Mouse (Mus musculus) forebrain, embryonic 14.5 days (tissue): ENCODE measurements at regions not wholly inside any gene's neighbourhood (a gene's known extent, or its start where the extent isn't known, plus 50 kb on each side); places are given as distances from the start of the nearest gene placed in this dataset.

Source experiments
- ATAC-seq: fragments of 200-750 bp; cut with Nextera tagmentation; 2 replicates; pipeline ENCODE4 v1.8.0; 2017; ENCODE audit warnings: mild to moderate bottlenecking, moderate library complexity
- DNase-seq: peaks from one replicate; pipeline ENCODE4 v3.0.0-alpha.2; 2015; ENCODE audit warnings: low spot score
- H3K27ac ChIP-seq: fragments of 300-500 bp; sonication (generic); 2 replicates; pipeline ENCODE4 v1.5.1; 2014; ENCODE audit warnings: low read depth, mild to moderate bottlenecking, control low read depth, low read length, moderate library complexity
- H3K27me3 ChIP-seq: fragments of 300-500 bp; sonication (generic); replicated peaks from 2 replicates; pipeline ENCODE4 v1.6.1; 2014; ENCODE audit warnings: low read length, control low read depth, mixed read lengths; ENCODE audit not compliant: control insufficient read depth, insufficient read depth
- H3K36me3 ChIP-seq: fragments of 300-500 bp; sonication (generic); 2 replicates; pipeline ENCODE4 v1.6.1; 2014; ENCODE audit warnings: low read length, control low read depth; ENCODE audit not compliant: control insufficient read depth, insufficient read depth
- H3K4me1 ChIP-seq: fragments of 300-500 bp; sonication (generic); 2 replicates; pipeline ENCODE4 v1.6.1; 2014; ENCODE audit warnings: antibody characterized with exemption, low read length, control low read depth; ENCODE audit not compliant: control insufficient read depth, insufficient read depth
- H3K4me2 ChIP-seq: fragments of 300-500 bp; sonication (generic); 2 replicates; pipeline ENCODE4 v1.6.1; 2014; ENCODE audit warnings: mild to moderate bottlenecking, control low read depth, low read length
- H3K4me3 ChIP-seq: fragments of 300-500 bp; sonication (generic); 2 replicates; pipeline ENCODE4 v1.5.1; 2014; ENCODE audit warnings: low read depth, low read length, control low read depth
- H3K9ac ChIP-seq: fragments of 300-500 bp; sonication (generic); 2 replicates; pipeline ENCODE4 v1.6.1; 2014; ENCODE audit warnings: mild to moderate bottlenecking, low read length, control low read depth, moderate library complexity
- H3K9me3 ChIP-seq: fragments of 300-500 bp; sonication (generic); replicated peaks from 2 replicates; pipeline ENCODE4 v1.6.1; 2016; ENCODE audit warnings: low read length, control low read depth, mixed read lengths; ENCODE audit not compliant: control insufficient read depth
- WGBS: fragments of 180-500 bp; shearing (Covaris S2); extraction: QIAGEN DNeasy Blood & Tissue Kit; methylation state at CpG from one replicate; pipeline ENCODE4 v1.1.7; 2014; 5-methylcytosine and 5-hydroxymethylcytosine counted together

DNA sequence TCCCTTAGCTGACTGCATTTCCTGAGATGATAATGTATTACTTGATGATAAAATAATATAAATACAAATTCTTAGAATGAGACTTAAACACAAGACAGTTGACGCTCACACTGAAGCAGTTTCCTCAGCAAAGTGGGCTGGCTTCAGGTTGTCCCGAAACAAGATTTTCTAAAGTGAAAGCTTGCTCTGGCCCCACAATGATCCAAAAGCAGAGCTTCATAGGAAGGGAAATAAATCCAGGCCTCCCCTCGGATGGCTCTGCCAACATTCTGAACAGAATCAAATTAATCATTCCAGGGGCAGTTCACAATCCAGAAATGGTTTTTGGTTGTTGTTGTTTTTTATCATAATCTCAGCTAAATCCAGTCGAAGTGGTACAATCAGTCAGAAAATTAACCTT is 96.0 kb upstream of the Efna5 start:
- WGBS = 70% methylated on average over 4 of the region's 4 CpGs
- Histone ChIP-seq H3K27me3 (no peaks in the 10 kb centered on the region), H3K9ac (no peak overlapping the region), H3K4me3 (no peak overlapping the region), H3K4me1 (0 out of 2 replicates have a peak, but pooled peaks cover 2% of the 10 kb centered on the region), H3K36me3 (no peaks in the 10 kb centered on the region), H3K9me3 (no peaks in the 10 kb centered on the region), H3K4me2 (no peak overlapping the region), H3K27ac (no peak overlapping the region)
- no peak for ATAC-seq
- no peak for DNase-seq

DNA sequence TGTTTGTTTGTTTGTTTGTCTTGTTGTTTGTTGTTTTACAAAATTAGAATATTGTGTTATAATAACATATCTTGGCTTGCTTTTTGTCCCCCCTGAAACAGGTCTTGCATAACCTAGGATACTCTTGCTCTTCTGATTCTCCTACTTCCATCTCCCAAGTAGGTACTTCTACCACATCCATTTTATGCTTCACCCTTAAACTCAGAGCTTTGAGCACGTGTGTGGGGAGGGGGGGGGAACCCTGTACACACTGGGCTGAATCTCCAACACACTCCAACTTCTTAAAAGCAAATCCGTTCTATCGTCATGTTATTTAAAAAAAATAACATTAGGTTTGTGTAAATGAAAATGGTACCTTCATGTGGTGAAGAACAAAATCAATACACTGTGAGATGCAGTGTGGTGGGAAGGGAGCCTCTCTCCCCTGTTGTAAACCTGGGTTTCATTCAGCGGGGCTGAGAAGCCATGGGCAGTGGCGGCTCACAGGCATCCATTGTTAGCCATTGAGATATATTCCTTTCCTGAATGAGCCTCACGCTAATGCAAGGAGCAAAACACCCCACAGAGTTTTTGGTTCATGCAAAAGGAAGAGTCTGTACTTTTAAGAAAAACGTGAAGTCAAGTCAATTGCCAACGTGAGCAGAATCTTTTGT is 93.6 kb upstream of the Efna5 start:
- Histone ChIP-seq H3K4me3 (no peak overlapping the region), H3K9me3 (no peaks in the 10 kb centered on the region), H3K9ac (no peak overlapping the region), H3K27me3 (no peaks in the 10 kb centered on the region), H3K4me2 (no peak overlapping the region), H3K36me3 (no peaks in the 10 kb centered on the region), H3K27ac (no peak overlapping the region), H3K4me1 (0 out of 2 replicates have a peak, but pooled peaks cover 2% of the 10 kb centered on the region)
- 34% methylated on average over 8 of the region's 8 CpGs for WGBS
- ATAC-seq (no peak), DNase-seq (no peak)

DNA sequence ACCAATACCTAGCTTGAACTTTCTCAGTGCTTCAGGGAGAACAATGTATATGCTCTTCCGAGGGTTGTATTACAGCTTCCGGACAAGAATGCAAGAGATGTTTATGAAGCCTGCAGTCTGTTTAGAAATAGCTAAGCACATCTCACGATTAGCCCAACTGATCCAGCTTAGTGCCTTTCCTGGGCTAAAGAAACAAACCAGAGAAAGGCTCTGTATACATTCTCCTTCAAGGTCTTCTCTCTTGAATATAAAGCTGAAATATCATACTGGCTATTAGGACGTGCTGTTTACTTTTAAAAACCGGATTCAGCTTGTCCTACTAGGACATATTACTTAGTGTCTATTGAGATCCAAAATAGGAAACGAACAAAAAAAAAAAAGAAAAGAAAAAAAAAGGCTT is 87.9 kb upstream of the Efna5 start:
- no peak overlapping the region for H3K4me3 ChIP-seq
- H3K9ac ChIP-seq = no peak overlapping the region
- H3K36me3 ChIP-seq = no peaks in the 10 kb centered on the region
- ATAC-seq (no peak), DNase-seq (no peak)
- no peaks in the 10 kb centered on the region for H3K4me1 ChIP-seq
- no peaks in the 10 kb centered on the region for H3K27me3 ChIP-seq
- 83% methylated on average over 6 of the region's 6 CpGs for WGBS
- H3K9me3 ChIP-seq = no peaks in the 10 kb centered on the region
- H3K4me2 ChIP-seq = no peak overlapping the region
- H3K27ac ChIP-seq = no peak overlapping the region

DNA sequence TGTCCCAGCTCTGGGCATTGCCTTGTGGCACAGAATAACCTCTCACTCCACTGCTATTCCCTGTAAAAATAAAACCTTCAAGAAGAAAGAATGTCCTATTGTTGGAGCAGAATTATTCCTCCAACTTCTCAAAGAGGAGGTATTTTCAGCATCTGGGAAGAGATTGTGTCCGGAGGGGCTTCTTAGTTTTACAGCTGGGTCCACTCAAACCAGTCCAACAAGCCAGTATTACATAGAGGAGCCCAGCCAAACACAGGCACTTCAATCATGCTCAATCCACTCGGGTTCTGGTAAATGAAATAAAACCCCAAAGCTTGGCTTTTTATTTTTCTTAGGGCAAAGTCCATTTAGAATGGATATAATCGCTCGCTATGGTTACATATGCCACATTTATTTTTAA is 82.7 kb upstream of the Efna5 start:
- H3K27ac ChIP-seq = no peak overlapping the region
- DNase-seq (no peak), ATAC-seq (no peak)
- no peaks in the 10 kb centered on the region for H3K36me3 ChIP-seq
- no peaks in the 10 kb centered on the region for H3K4me1 ChIP-seq
- H3K9ac ChIP-seq = no peak overlapping the region
- no peaks in the 10 kb centered on the region for H3K9me3 ChIP-seq
- WGBS = 84% methylated on average over 4 of the region's 4 CpGs
- H3K4me2 ChIP-seq = no peak overlapping the region
- H3K27me3 ChIP-seq = no peaks in the 10 kb centered on the region
- no peak overlapping the region for H3K4me3 ChIP-seq

DNA sequence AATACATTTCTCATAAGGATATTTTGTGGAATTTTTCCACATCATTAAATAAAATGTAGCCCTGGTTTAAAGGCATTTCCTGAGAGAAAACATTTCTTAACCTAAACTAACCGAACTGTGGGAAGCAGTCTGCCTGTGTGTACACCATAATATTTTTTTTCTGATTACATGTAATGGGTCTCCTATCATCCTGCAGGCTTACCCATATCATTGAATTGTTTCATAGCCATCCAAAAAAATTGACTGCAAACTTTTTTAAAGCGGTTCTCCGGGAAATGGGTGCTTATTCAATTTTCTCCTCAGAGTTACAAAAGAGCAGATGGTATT is 81.1 kb upstream of the Efna5 start:
- 90% methylated on average over 3 of the region's 3 CpGs for WGBS
- Histone ChIP-seq H3K4me1 (no peaks in the 10 kb centered on the region), H3K36me3 (no peaks in the 10 kb centered on the region), H3K27ac (no peak overlapping the region), H3K9ac (no peak overlapping the region), H3K27me3 (no peaks in the 10 kb centered on the region), H3K4me2 (no peak overlapping the region), H3K4me3 (no peak overlapping the region), H3K9me3 (no peaks in the 10 kb centered on the region)
- no peak for DNase-seq
- ATAC-seq = no peak

DNA sequence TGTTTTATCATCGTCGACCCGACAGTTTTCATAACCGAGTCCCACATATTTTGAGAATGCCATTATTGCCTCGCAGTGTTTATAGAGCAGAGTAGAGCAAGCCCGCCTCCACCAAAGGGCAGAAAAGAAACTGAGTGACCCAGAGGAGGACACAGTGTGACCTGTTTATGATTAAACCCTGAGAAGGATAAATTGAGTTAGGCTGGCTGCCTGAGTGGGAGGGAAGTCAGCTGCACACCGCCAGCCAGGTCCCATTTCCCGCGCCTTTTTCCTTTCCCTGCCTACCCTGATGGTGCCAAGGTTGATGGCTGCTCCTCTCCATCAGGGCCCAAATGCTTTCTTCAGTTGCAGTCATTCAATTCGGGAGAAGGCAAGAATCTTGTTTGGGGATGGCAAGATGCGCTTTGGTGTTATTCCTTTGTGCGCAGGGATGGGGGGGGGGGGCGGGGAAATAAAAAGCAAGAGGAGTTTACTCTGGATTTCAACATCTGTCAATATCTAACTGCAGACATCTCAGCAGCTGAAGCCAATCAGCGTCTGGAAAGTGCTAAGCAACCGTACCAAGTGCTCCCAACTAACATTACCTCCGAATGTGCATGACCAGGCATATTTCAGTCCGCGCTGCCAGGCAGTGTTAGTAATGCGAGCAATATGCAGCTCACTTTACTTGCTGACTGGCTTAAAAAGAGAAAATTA is 80.6 kb upstream of the Efna5 start:
- Histone ChIP-seq H3K27me3 (no peaks in the 10 kb centered on the region), H3K4me1 (no peaks in the 10 kb centered on the region), H3K27ac (no peak overlapping the region), H3K4me2 (no peak overlapping the region), H3K4me3 (no peak overlapping the region), H3K36me3 (no peaks in the 10 kb centered on the region), H3K9me3 (no peaks in the 10 kb centered on the region), H3K9ac (no peak overlapping the region)
- DNase-seq (no peak), ATAC-seq (no peak)
- WGBS = 94% methylated on average over 19 of the region's 19 CpGs

DNA sequence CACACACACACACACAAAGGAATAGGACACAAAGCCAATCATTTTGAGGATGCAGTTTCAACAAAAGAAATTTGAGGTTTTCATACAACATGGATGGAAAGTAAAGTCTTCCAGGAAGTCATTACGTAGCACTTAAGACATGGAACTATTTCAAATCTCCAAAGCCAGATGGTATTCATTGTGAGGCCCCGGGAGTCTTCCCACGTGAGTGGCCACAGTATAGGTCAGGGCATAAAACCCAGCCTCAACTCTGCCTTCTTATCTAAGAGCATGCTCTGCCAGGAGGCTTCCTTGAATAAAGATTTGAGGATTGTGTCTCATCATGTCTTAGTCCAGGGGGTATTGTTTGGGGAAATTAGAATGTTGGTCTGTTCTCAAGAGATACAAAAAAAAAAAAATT is 78.0 kb upstream of the Efna5 start:
- Histone ChIP-seq H3K9ac (no peak overlapping the region), H3K4me2 (no peak overlapping the region), H3K9me3 (no peaks in the 10 kb centered on the region), H3K4me1 (no peaks in the 10 kb centered on the region), H3K27me3 (no peaks in the 10 kb centered on the region), H3K36me3 (no peaks in the 10 kb centered on the region), H3K27ac (no peak overlapping the region), H3K4me3 (no peak overlapping the region)
- DNase-seq (no peak), ATAC-seq (no peak)
- WGBS = 81% methylated on average over 3 of the region's 3 CpGs

DNA sequence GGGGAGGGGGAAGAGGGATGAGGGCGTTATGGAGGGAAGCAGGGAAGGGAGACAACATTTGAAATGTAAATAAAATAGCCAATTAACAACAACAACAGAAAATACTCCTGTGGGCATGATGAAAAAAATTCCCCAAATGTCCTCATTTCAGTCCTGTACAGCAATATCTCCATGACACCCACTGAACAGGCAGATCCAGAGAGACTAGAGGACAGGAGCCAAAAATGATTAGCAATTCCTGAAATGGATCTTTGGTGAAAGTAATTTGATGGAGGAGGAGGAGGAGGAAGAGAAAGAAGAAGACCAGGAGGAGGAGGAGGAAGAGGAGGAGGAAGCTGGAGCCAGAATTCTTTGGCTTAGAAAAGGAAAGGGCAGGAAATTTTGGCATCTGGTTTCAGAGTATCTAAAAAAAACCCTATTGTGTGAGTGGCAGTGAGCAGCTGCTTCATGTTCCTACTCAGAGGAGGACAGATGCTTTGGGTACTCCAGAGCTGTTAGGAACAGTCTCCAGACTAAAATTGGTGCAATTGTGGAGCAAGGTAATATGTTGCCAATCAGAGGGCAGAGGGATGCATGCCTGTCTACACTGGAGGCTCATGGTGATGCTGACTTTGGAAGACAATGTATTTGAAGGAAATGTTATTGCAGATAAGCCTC is 66.5 kb upstream of the Efna5 start:
- Histone ChIP-seq H3K27me3 (no peaks in the 10 kb centered on the region), H3K27ac (no peak overlapping the region), H3K4me2 (no peak overlapping the region), H3K4me3 (no peak overlapping the region), H3K9ac (no peak overlapping the region), H3K4me1 (no peaks in the 10 kb centered on the region), H3K36me3 (no peaks in the 10 kb centered on the region), H3K9me3 (no peaks in the 10 kb centered on the region)
- DNase-seq = no peak
- WGBS = 75% methylated on average over 1 of the region's 1 CpGs
- ATAC-seq = no peak
